Mouse (Mus musculus): Measurements from ENCODE around the gene Nanog.
A peak's percentile ranks its signal among the peaks of the same experiment; 100 is the strongest.
"Not testable (repeated sequence)": the region's sequence is repeated elsewhere in the genome, so short reads cannot be mapped to it uniquely, and the experiment has no call there.

Nanog gene

DNA sequence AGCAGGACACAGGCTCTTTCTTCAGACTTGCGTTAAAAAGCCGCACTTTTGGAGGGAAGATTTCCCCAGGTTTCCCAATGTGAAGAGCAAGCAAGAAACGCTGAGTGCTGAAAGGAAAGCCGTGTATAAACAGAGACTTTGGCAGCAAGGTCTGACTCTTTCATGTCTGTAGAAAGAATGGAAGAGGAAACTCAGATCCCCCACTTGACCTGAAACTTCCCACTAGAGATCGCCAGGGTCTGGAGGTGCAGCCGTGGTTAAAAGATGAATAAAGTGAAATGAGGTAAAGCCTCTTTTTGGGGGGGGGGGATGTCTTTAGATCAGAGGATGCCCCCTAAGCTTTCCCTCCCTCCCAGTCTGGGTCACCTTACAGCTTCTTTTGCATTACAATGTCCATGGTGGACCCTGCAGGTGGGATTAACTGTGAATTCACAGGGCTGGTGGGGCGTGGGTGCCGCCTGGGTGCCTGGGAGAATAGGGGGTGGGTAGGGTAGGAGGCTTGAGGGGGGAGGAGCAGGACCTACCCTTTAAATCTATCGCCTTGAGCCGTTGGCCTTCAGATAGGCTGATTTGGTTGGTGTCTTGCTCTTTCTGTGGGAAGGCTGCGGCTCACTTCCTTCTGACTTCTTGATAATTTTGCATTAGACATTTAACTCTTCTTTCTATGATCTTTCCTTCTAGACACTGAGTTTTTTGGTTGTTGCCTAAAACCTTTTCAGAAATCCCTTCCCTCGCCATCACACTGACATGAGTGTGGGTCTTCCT is at the start of gene Nanog:
Nanog (plus strand) TSS at position 454 of the 765 bp plus-strand sequence.
- DNase-seq (ENCODE audit: low spot score), result no peak

DNA sequence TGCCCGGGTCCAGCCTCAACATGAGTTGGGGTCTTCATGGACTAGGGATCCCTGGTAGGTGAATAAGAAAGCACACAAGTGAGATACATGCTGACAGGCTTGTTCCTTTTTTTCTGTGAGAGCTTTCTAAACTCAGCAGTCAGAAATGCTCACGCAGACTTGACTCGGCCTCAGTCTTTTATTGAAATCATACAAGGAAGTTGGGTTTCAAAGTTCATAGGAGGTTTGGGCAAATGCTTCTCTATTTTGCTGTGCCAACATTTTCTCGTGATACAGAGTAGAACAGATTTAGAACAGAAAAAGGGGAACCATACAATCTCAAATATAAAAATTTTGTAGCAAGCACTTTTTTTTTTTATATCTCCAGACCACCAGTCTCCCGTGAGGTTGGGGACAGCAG is 49.7 kb upstream of the Nanog start:
- no peak for DNase-seq (ENCODE audit: low spot score)

GRCm38 (mm10) chr6:122659567-122659966 is 47.7 kb upstream of the Nanog start:
- no peak for DNase-seq (ENCODE audit: low spot score)

DNA sequence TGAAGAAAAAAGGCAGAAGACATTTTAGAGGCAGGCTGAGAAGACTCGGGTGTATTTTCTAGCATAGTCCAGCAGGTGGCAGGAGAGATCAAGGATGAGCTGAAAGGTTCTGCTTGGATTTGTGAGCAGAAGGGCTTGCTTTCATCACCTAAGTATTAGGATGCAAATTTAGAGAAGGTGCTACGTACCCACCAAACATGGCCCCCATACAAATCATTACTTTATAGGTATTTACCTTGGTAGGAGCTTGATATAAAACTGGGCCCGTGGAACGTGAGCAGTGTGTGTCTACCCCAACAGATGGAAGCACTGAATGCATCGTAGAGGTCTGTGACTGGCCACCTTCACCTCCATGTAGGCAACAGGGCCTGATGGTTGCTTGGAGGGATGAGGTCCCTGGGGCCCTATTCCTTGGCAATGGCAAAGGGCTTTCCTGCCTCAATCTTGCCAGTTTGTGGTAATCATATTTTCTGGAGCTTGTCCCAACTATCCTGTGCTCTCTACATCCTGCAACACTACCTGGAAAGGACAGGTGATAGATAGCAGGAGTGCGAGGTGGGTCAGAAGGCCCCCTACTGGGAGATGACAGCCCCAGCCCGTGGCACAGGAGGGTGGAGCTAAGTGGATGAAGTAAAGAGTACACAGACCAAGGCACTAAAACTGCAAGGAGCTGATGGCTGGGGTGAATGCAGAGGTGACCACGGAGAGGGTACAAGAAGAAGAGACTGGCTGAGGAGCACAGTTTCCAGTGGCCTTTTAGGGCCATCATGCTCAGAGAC is 46.5 kb upstream of the Nanog start:
- DNase-seq (ENCODE audit: low spot score), result no peak

DNA sequence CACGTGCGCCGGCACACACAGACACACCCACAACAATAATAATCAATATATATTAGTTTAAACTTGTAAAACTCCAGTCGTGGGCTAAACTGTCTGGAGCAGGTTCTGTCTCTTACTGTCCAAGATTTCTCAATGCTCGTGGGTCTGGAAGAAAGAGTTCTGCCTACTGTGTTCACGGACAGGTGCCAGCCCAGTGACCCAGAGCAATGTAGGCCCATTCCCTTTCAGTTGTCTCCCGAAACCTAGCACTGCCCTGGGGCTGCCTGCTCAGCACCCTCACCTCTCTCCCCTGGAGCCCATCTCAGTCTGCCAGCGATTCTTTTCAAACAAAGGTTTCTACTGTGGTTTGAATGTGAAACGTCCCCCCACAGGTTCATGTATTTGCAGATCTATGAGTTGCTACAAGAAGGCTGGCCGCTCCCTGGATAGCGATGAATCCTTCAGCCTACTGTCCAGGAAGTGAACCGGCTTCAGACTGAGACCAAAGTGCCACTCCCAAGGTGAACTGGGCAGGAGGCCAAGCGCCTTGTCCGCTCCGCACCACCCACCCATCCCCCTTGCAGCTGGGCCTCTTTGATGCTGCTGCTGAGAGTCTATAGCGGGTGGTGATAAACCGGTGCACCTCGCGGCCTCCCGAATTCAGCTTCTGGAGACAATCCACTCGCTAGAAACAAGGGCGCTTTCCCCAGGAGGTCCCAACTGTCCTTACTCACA is 44.6 kb upstream of the Nanog start:
- DNase-seq (ENCODE audit: low spot score), result no peak

GRCm38 (mm10) chr6:122663596-122664206 is 43.6 kb upstream of the Nanog start:
- DNase-seq (ENCODE audit: low spot score), result no peak

- DNase-seq (ENCODE audit: low spot score), result no peak
These were observed 41.4 kb upstream of the Nanog start for GRCm38 (mm10) chr6:122665866-122666265.

DNA sequence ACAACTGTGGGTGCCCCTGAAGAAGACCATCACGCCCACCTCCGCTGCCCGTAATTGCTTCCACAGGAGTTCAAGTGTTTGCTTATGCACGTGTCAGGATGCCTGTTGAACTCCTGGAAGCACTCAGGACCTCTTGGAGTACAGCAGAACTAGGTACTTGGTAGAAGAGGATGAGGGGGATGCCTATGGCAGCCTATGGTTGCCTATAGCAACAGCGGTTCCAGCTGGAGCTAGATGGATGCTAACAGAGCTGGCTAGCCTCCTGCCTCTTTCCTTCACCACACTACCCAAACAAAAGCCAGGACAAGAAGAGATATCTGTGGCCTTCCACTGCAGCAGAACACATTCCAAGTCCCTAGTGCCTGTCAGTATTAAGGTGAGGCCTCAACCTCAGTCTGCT is 39.6 kb upstream of the Nanog start:
- DNase-seq (ENCODE audit: low spot score), result no peak

- no peak for DNase-seq (ENCODE audit: low spot score)
These were observed 38.5 kb upstream of the Nanog start for GRCm38 (mm10) chr6:122668823-122669222.

DNA sequence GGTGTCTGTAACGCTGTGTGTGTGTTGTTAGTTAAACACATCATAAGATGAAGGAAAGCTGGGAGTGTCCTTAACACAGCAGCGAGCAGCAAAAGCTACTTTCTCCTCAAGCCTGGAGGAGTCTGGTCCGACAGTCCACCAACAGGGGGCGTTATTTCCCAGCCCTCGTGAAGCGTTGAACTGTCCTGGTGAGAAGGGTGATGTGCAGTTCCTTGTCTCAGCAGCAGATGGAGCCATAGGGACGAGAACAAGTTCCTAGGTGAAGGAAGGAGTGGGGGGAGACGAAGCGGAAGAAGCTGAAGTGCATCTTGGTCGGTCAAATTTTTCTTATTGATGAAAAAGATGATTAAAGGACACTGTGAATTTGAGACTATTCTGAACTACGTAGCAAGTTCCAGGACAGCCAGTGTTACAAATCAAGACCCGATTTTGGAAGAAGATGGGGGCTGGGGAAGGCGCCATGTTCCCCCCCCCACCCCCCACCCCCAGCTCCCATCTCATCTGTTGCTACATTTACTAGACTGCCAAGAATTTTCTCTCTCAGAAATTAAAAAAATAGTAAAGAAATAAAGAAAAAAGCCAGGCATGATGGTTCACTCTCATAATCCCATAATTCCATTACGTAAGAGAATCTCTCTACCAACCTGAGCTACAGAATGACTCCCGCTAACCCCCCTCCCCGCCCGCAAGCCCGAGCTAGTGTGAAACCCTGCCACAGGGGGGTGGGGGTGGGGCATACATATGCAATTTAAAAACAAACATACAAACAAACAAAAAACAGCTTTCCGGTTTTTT is 37.7 kb upstream of the Nanog start:
- peak; percentile 95 for DNase-seq (ENCODE audit: low spot score)

GRCm38 (mm10) chr6:122670201-122670551 is 37.1 kb upstream of the Nanog start:
- DNase-seq (ENCODE audit: low spot score), result no peak

- no peak for DNase-seq (ENCODE audit: low spot score)
These were observed 36.4 kb upstream of the Nanog start for GRCm38 (mm10) chr6:122670841-122671240.

- no peak for DNase-seq (ENCODE audit: low spot score)
These were observed 34.5 kb upstream of the Nanog start for GRCm38 (mm10) chr6:122672746-122673145.

GRCm38 (mm10) chr6:122682646-122683045 is 24.6 kb upstream of the Nanog start:
- DNase-seq (ENCODE audit: low spot score), result no peak

GRCm38 (mm10) chr6:122686709-122687108 is 20.6 kb upstream of the Nanog start:
- no peak for DNase-seq (ENCODE audit: low spot score)

DNA sequence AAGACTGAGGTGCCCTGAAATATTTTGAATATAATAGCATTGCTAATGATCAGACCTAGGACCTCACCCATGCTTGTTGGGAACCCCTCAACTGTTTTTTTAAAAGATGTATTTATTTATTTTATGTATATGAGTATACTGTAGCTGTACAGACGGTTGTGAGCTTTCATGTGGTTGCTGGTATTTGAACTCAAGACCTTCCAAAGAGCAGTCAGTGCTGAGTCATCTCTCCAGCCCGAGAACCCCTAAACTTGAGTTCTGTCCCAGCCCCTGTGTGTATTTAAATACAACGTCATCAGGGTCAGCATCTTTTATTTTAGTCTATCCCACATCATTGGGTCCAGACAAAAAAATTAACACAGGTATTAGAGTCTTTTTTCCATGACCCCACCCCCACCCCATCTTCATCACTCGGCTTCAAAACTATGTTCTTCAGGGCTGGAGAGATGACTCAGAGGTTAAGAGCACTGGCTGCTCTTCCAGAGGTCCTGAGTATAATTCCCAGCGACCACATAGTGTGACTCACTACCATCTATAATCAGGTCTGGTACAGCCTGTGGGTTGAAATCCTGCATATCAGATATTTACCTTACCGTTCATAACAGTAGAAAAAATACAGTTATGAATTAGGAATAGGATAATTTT is 17.8 kb upstream of the Nanog start:
- no peak for DNase-seq (ENCODE audit: low spot score)

- DNase-seq (ENCODE audit: low spot score), result no peak
These were observed 17.2 kb upstream of the Nanog start for GRCm38 (mm10) chr6:122690082-122690481.

DNA sequence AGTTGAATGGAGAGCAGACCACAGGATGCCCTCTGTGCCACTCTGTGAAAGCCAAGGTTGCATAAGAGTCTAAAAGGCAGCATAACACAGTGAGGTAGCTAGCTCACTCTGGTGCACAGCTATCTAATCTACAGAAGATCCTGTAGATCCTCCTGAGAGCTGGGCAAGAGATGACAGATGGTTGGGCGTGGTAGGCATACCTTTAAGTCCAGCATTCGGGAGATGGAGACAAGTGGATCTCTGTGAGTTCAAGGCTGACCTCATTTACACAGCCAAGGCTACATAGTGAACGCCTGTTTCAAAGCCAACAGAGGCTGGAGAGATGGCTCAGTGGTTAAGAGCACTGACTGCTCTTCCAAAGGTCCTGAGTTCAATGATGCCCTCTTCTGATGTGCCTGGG is 11.9 kb upstream of the Nanog start:
- no peak for DNase-seq (ENCODE audit: low spot score)

GRCm38 (mm10) chr6:122699628-122700027 is 7.7 kb upstream of the Nanog start:
- not testable (repeated sequence) for DNase-seq (ENCODE audit: low spot score)

DNA sequence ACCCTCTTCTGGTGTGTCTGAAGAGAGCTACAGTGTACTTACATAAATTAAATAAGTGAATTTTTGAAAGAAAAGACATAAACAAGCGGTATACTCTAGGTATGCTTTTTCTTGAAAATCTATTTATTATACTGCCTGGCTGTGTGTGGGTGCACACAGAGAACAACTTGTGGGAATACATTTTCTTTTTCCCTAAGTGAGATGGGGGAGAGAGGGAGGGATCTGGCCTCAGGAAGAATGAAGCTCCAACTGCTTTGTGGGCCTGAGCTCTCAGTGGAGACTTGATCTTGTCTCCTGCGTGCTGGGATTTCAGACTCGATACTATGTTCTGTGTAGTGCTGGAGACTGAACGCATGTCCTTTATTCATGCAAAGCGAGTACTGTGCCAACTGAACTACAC is 5.5 kb upstream of the Nanog start:
- no peak for DNase-seq (ENCODE audit: low spot score)

GRCm38 (mm10) chr6:122702480-122703124 is 4.7 kb upstream of the Nanog start:
- peak; percentile 36 for DNase-seq (ENCODE audit: low spot score)
